Mouse (Mus musculus): Measurements from ENCODE around the gene Clba1. TPM values are rescaled to one million over a fixed set of nuclear protein-coding genes. Genes with fewer than 3 reads are reported as not detected.

Clba1 gene
- 3.1 and 5.0 TPM in 2 replicates for total RNA-seq (2012; rRNA removed)

DNA sequence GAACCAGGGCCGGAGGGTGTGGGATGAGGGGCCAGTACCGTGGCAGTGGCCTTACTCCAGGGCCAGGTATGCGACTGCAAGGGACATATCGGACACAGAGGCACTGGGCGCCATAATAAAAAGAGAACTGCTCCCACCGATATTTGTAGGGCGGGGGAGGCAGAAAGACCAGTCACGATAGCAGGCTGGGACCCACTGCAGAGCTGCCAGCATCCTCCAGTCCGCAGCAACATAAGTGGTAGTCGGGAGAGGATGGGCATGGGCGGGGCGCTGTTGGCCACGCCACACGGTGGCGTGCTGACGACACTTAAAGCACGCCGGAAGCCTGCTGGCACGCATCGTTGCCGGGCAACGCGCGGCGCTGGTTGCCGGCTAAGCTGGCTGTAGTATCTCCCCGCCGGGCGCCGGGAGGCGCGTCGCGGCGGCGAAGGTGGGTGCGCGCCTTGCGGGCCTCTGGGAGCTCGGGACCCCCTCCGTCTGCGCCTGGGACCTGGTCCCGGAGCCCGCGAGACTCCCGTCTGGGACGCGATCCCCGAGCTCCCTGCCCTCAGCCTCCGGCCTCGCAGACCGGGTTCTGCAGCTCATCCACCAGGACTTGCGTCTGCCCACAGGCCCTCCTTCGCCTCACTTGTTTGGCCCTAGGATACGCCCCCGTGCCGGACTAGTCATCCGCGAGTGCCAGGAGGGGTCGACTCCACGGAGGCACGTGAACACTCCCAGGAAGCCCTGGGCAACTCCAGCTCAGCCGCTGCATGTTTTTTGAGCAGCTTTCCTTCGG, at the start of gene Clba1:
Clba1 (plus strand) TSS at position 351 of the 778 bp plus-strand sequence.
- peak; percentile 81 for DNase-seq (ENCODE audit: low read depth, low spot score)
- in situ Hi-C loops (cut with MboI; ENCODE audit: low sequenced_read_pairs in 2 of 2, unreplicated experiment in 2 of 2) = no loop called here
- no peak within 1 kb of the TSS for H3K27ac ChIP-seq (ENCODE audit: insufficient read depth, low read depth, low read length, poor library complexity, severe bottlenecking)
- H3K9me3 ChIP-seq (ENCODE audit: control insufficient read depth, insufficient read depth, low read depth, low read length) = no peaks in the 10 kb centered on the region
- H3K9ac ChIP-seq (ENCODE audit: insufficient read depth, low read depth, low read length, poor library complexity, severe bottlenecking) = peak within 1 kb of the TSS; percentile 51
- TF ChIP-seq CHD2 (IDR thresholded peaks at IDR 0.05; ENCODE audit: low read depth, low read length) (peak; percentile 91), ZNF384 (IDR thresholded peaks at IDR 0.05; ENCODE audit: low read depth, low read length) (no peak), HCFC1 (IDR thresholded peaks at IDR 0.05; ENCODE audit: borderline replicate concordance, insufficient read depth, low read length) (peak; percentile 57; the same call in 1 of the 2 replicates), ZC3H11A (IDR thresholded peaks at IDR 0.05; ENCODE audit: borderline replicate concordance, low read depth, low read length) (no peak), MAFK (IDR thresholded peaks at IDR 0.05; ENCODE audit: insufficient read depth, low read depth, low read length) (no peak)
- H3K36me3 ChIP-seq (ENCODE audit: control insufficient read depth, insufficient read depth, low read length, poor library complexity, severe bottlenecking) = no peaks in the 10 kb centered on the region
- peaks cover 0 to 8% of the 10 kb centered on the region in 2 experiments; a peak in 2 of 4 replicates for H3K4me1 ChIP-seq (ENCODE audit: control insufficient read depth in 2 of 2, insufficient read depth in 2 of 2, low read length in 2 of 2, poor library complexity in 1 of 2)
- peak within 1 kb of the TSS; percentile 59 to 67 for H3K4me3 ChIP-seq (ENCODE audit: insufficient read depth in 1 of 2, low read depth in 1 of 2, low read length in 2 of 2, poor library complexity in 1 of 2, severe bottlenecking in 1 of 2)

DNA sequence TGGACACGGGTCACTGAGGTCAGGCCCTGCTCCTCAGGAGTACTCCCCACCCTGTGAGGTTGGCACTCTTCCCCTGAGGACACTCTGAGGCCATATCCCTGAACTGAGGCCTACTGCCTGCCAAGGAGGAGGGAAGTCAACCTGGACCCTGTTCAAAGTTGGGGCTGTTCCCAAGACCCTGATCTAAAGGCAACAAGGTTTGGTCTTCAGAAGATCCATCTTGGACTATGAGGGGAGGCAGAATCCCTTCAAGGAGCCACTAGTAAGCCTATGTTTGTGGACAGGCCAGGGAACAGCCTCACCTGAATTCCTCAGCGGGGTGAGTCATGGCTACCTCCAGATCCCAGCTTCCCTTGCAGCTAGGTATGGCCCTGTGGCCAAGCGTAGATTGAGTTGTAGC, 49.3 kb upstream of the Clba1 start:
- Histone ChIP-seq H3K4me1 (ENCODE audit: control insufficient read depth in 2 of 2, insufficient read depth in 2 of 2, low read length in 2 of 2, poor library complexity in 1 of 2) (peaks cover 3 to 11% of the 10 kb centered on the region in 2 experiments; a peak in 3 of 4 replicates), H3K36me3 (ENCODE audit: control insufficient read depth, insufficient read depth, low read length, poor library complexity, severe bottlenecking) (no peaks in the 10 kb centered on the region), H3K4me3 (ENCODE audit: insufficient read depth in 1 of 2, low read depth in 1 of 2, low read length in 2 of 2, poor library complexity in 1 of 2, severe bottlenecking in 1 of 2) (no peak overlapping the region), H3K9me3 (ENCODE audit: control insufficient read depth, insufficient read depth, low read depth, low read length) (no peaks in the 10 kb centered on the region), H3K9ac (ENCODE audit: insufficient read depth, low read depth, low read length, poor library complexity, severe bottlenecking) (no peak overlapping the region), H3K27ac (ENCODE audit: insufficient read depth, low read depth, low read length, poor library complexity, severe bottlenecking) (no peak overlapping the region)
- TF ChIP-seq CHD2 (IDR thresholded peaks at IDR 0.05; ENCODE audit: low read depth, low read length) = no peak
- in situ Hi-C loops (cut with MboI; ENCODE audit: low sequenced_read_pairs in 2 of 2, unreplicated experiment in 2 of 2) = no loop called here
- no peak for DNase-seq (ENCODE audit: low read depth, low spot score)

DNA sequence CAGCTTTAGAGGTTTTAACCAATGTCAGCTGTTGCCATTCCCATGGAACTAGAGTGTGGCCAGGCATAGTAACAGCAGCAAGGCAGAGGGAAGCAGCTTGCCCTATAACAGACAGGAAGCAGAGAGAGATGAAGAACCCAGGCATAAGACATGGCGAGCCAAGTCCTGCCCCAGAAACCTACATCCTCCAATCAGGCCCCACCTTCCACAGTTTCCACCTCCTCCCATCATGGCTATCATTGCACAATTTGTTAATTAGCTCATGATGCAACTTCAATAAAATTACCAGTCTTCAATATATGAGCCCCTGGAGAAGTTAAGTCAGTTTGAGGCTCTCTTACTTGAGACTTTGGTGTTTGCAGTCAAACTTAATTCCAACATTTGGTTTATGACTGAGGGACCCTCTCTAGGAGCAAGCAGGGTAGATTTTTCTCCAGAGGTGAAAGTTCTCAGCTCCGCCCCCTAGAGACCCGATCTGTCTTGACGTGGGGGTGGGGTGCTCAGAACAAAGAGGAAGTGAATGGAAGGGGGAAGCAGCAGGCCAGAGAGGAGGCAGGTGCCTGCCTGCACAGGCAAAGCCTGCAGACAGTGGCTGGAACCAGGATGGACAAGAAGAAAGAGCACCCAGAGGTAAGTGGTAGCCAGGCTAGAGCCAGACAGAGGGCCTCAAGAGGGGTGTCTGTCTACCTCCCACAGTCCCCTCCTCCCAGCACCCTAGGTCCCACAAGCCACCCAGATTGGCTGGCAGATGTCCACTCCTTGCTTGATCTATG, 48.4 kb upstream of the Clba1 start, which contains the start of gene Pld4:
Pld4 (plus strand) TSS at position 502 of the 773 bp plus-strand sequence.
- Histone ChIP-seq H3K9ac (ENCODE audit: insufficient read depth, low read depth, low read length, poor library complexity, severe bottlenecking) (no peak within 1 kb of the TSS), H3K4me1 (ENCODE audit: control insufficient read depth in 2 of 2, insufficient read depth in 2 of 2, low read length in 2 of 2, poor library complexity in 1 of 2) (peaks cover 3 to 8% of the 10 kb centered on the region in 2 experiments; a peak in 3 of 4 replicates), H3K9me3 (ENCODE audit: control insufficient read depth, insufficient read depth, low read depth, low read length) (no peaks in the 10 kb centered on the region), H3K4me3 (ENCODE audit: insufficient read depth in 1 of 2, low read depth in 1 of 2, low read length in 2 of 2, poor library complexity in 1 of 2, severe bottlenecking in 1 of 2) (no peak within 1 kb of the TSS), H3K36me3 (ENCODE audit: control insufficient read depth, insufficient read depth, low read length, poor library complexity, severe bottlenecking) (no peaks in the 10 kb centered on the region), H3K27ac (ENCODE audit: insufficient read depth, low read depth, low read length, poor library complexity, severe bottlenecking) (no peak within 1 kb of the TSS)
- TF ChIP-seq ZNF384 (IDR thresholded peaks at IDR 0.05; ENCODE audit: low read depth, low read length) (no peak), MAFK (IDR thresholded peaks at IDR 0.05; ENCODE audit: insufficient read depth, low read depth, low read length) (no peak), ZC3H11A (IDR thresholded peaks at IDR 0.05; ENCODE audit: borderline replicate concordance, low read depth, low read length) (no peak), CHD2 (IDR thresholded peaks at IDR 0.05; ENCODE audit: low read depth, low read length) (no peak), HCFC1 (IDR thresholded peaks at IDR 0.05; ENCODE audit: borderline replicate concordance, insufficient read depth, low read length) (no peak)
- DNase-seq (ENCODE audit: low read depth, low spot score) = peak; percentile 25
- in situ Hi-C loops (cut with MboI; ENCODE audit: low sequenced_read_pairs in 2 of 2, unreplicated experiment in 2 of 2) = no loop called here

DNA sequence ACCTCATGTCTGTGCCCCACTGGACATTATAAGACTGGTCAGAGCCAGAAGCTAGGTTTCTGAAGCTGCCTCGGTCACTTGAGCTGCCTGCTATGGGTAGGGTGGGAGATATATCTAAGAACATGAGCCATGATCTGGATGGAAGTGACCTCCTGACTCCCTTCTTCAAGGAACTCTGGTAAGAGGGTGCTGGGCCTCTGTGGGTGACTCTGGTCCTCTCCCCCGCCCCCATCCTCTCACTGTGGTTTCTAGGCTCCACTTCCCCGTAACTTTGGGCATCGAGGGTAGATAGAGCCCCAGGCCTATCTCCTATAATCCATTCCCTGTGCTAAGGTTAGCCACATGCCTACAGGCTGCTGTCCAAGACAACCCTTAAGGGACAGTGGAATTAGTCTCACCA, 47.3 kb upstream of the Clba1 start:
- TF ChIP-seq HCFC1 (IDR thresholded peaks at IDR 0.05; ENCODE audit: borderline replicate concordance, insufficient read depth, low read length) = no peak
- TF ChIP-seq ZNF384 (IDR thresholded peaks at IDR 0.05; ENCODE audit: low read depth, low read length) = no peak
- TF ChIP-seq CHD2 (IDR thresholded peaks at IDR 0.05; ENCODE audit: low read depth, low read length) = no peak
- TF ChIP-seq MAFK (IDR thresholded peaks at IDR 0.05; ENCODE audit: insufficient read depth, low read depth, low read length) = no peak
- TF ChIP-seq ZC3H11A (IDR thresholded peaks at IDR 0.05; ENCODE audit: borderline replicate concordance, low read depth, low read length) = no peak
- H3K4me3 ChIP-seq (ENCODE audit: insufficient read depth in 1 of 2, low read depth in 1 of 2, low read length in 2 of 2, poor library complexity in 1 of 2, severe bottlenecking in 1 of 2) = no peak overlapping the region
- in situ Hi-C loops (cut with MboI; ENCODE audit: low sequenced_read_pairs in 2 of 2, unreplicated experiment in 2 of 2) = no loop called here
- peaks cover 2 to 4% of the 10 kb centered on the region in 2 experiments; a peak in 2 of 4 replicates for H3K4me1 ChIP-seq (ENCODE audit: control insufficient read depth in 2 of 2, insufficient read depth in 2 of 2, low read length in 2 of 2, poor library complexity in 1 of 2)
- no peaks in the 10 kb centered on the region for H3K36me3 ChIP-seq (ENCODE audit: control insufficient read depth, insufficient read depth, low read length, poor library complexity, severe bottlenecking)
- H3K9me3 ChIP-seq (ENCODE audit: control insufficient read depth, insufficient read depth, low read depth, low read length) = no peaks in the 10 kb centered on the region
- DNase-seq (ENCODE audit: low read depth, low spot score) = no peak
- no peak overlapping the region for H3K27ac ChIP-seq (ENCODE audit: insufficient read depth, low read depth, low read length, poor library complexity, severe bottlenecking)
- H3K9ac ChIP-seq (ENCODE audit: insufficient read depth, low read depth, low read length, poor library complexity, severe bottlenecking) = no peak overlapping the region
